Mouse (Mus musculus) heart, embryonic 15.5 days (tissue): ENCODE measurements at regions not wholly inside any gene's neighbourhood (a gene's known extent, or its start where the extent isn't known, plus 50 kb on each side); places are given as distances from the start of the nearest gene placed in this dataset.

Experiments
- ATAC-seq: fragments of 200-750 bp; cut with Nextera tagmentation; replicated peaks from 2 replicates; pipeline ENCODE4 v1.8.0; 2017; ENCODE audit warnings: low read depth, moderate TSS enrichment; ENCODE audit not compliant: insufficient number of reproducible peaks, insufficient read depth, low FRiP score
- H3K27ac ChIP-seq: fragments of 300-500 bp; sonication (generic); 2 replicates; pipeline ENCODE4 v1.5.1; 2015; ENCODE audit warnings: mild to moderate bottlenecking, inconsistent platforms
- H3K27me3 ChIP-seq: fragments of 300-500 bp; sonication (generic); 2 replicates; pipeline ENCODE4 v1.6.1; 2015; ENCODE audit warnings: inconsistent platforms
- H3K36me3 ChIP-seq: fragments of 300-500 bp; sonication (generic); 2 replicates; pipeline ENCODE4 v1.6.1; 2015; ENCODE audit warnings: mild to moderate bottlenecking, inconsistent platforms
- H3K4me1 ChIP-seq: fragments of 300-500 bp; sonication (generic); replicated peaks from 2 replicates; pipeline ENCODE4 v1.6.1; 2015; ENCODE audit warnings: inconsistent platforms
- H3K4me2 ChIP-seq: fragments of 300-500 bp; sonication (generic); 2 replicates; pipeline ENCODE4 v1.6.1; 2015; ENCODE audit warnings: inconsistent platforms, mild to moderate bottlenecking, moderate library complexity
- H3K4me3 ChIP-seq: fragments of 300-500 bp; sonication (generic); 2 replicates; pipeline ENCODE4 v1.5.1; 2015; ENCODE audit warnings: mild to moderate bottlenecking, inconsistent platforms
- H3K9ac ChIP-seq: fragments of 300-500 bp; sonication (generic); 2 replicates; pipeline ENCODE4 v1.6.1; 2015; ENCODE audit warnings: mild to moderate bottlenecking, inconsistent platforms
- H3K9me3 ChIP-seq: fragments of 300-500 bp; sonication (generic); replicated peaks from 2 replicates; pipeline ENCODE4 v1.6.1; 2016; ENCODE audit warnings: inconsistent platforms
- WGBS: fragments of 180-500 bp; shearing (Covaris S2); methylation state at CpG from one replicate; pipeline ENCODE4 v1.1.7; 2015; ENCODE audit warnings: mixed read lengths; 5-methylcytosine and 5-hydroxymethylcytosine counted together

- H3K4me1 ChIP-seq = peaks cover 2% of the 10 kb centered on the region
- no peak overlapping the region for H3K9ac ChIP-seq
- H3K27ac ChIP-seq = no peak overlapping the region
- no peak overlapping the region for H3K4me3 ChIP-seq
- H3K4me2 ChIP-seq = no peak overlapping the region
- H3K36me3 ChIP-seq = no peaks in the 10 kb centered on the region
- H3K9me3 ChIP-seq = no peaks in the 10 kb centered on the region
- no peak for ATAC-seq
- H3K27me3 ChIP-seq = no peaks in the 10 kb centered on the region
- 81% methylated on average over 4 of the region's 4 CpGs for WGBS
Observed at GRCm38 (mm10) chr10:56962096-56962807, 523.9 kb upstream of the Hsf2 start.

DNA sequence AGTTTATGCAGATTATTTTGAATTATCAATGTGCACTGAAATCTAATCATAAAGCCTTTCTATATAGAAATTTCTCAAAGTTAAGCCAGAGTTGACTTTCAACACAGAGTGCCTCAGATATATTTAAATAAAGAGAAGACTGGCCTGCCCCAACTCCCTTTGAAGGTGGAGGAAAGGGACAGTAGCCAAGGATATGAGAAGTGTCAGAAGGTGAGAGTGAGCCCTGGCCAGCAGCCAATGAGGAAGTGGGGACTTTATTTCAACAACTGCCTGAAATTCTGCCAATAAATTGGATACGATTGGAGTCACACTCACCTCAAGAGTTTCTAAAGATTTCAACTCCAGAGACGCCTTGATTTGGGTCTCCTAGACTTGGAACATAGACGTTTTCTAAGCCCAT, 523.0 kb upstream of the Hsf2 start:
- no peaks in the 10 kb centered on the region for H3K36me3 ChIP-seq
- no peaks in the 10 kb centered on the region for H3K9me3 ChIP-seq
- no peak overlapping the region for H3K4me2 ChIP-seq
- ATAC-seq = no peak
- H3K9ac ChIP-seq = no peak overlapping the region
- H3K27ac ChIP-seq = no peak overlapping the region
- no peaks in the 10 kb centered on the region for H3K27me3 ChIP-seq
- peaks cover 2% of the 10 kb centered on the region for H3K4me1 ChIP-seq
- WGBS = 24% methylated on average over 3 of the region's 3 CpGs
- H3K4me3 ChIP-seq = no peak overlapping the region

DNA sequence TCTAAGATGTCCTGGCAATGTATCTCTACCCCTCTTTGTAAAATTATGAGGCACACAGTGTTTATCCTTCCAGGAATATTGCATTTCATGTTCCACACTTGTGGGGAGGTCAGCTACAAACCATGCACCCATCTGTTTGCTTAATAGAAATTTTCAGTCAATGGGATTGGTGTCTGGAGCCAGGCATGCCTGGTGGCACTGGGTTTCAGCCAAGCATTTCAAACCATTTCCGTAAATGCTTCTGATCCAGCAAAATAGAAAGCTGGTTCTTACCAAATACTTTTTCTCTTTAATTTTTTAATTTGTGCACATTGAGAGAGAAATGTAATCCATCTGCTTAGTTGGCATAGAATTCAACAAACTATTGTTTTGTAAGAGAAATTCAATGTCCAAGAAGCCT, 517.3 kb upstream of the Hsf2 start:
- no peak overlapping the region for H3K4me2 ChIP-seq
- H3K27ac ChIP-seq = no peak overlapping the region
- no peak overlapping the region for H3K4me3 ChIP-seq
- H3K9me3 ChIP-seq = no peaks in the 10 kb centered on the region
- ATAC-seq = no peak
- no peaks in the 10 kb centered on the region for H3K36me3 ChIP-seq
- no peaks in the 10 kb centered on the region for H3K4me1 ChIP-seq
- H3K27me3 ChIP-seq = no peaks in the 10 kb centered on the region
- no peak overlapping the region for H3K9ac ChIP-seq
- WGBS = 89% methylated on average over 1 of the region's 1 CpGs

DNA sequence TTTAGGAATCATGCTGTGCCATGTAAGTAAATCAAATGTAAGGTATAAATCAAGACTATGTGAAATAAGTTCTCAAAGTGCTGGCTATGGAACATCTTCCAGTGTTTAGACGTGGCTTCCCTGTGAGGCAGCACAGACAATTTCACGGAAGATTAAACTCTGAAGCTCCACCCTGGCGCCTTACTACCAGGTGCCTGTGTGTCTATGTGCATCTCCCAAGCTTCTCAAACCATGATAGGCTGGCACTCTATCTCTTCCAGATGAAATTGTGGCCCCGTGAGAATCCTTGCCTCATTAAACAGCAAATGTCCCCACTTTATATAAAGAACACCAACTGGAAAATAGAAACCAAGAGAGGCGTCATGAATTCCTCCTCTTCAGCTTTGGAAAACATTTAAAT, 511.4 kb upstream of the Hsf2 start:
- H3K4me2 ChIP-seq = no peak overlapping the region
- no peak overlapping the region for H3K27ac ChIP-seq
- H3K4me1 ChIP-seq = peaks cover 4% of the 10 kb centered on the region; the same call in 1 of the 2 replicates
- H3K4me3 ChIP-seq = no peak overlapping the region
- no peaks in the 10 kb centered on the region for H3K36me3 ChIP-seq
- ATAC-seq = no peak
- H3K9ac ChIP-seq = no peak overlapping the region
- H3K9me3 ChIP-seq = no peaks in the 10 kb centered on the region
- 87% methylated on average over 5 of the region's 5 CpGs for WGBS
- no peaks in the 10 kb centered on the region for H3K27me3 ChIP-seq

DNA sequence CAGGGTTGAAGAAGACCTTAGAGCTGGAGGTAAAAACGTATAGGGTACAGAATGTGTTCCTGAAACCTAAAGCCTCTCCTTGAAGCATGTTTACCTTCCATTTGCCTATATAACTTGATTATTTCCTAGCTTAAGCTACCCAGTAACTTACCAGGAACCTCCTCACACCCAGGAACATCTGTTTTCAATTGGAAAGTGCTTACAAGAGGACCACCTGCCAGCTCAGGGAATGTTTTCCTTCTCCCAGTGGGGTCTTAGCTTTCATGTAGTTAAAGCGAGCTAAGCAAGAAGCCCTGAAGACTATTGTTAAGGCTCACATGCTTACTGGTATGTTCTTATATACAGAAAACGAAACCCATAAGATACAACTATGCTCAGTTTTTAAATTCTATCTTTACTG, 506.6 kb upstream of the Hsf2 start:
- H3K27ac ChIP-seq = peak overlapping the region; percentile 80; the same call in 1 of the 2 replicates
- no peaks in the 10 kb centered on the region for H3K9me3 ChIP-seq
- no peak overlapping the region for H3K9ac ChIP-seq
- no peak overlapping the region for H3K4me2 ChIP-seq
- H3K4me1 ChIP-seq = peaks cover 13% of the 10 kb centered on the region
- H3K36me3 ChIP-seq = no peaks in the 10 kb centered on the region
- no peak for ATAC-seq
- 49% methylated on average over 3 of the region's 3 CpGs for WGBS
- H3K4me3 ChIP-seq = no peak overlapping the region
- H3K27me3 ChIP-seq = no peaks in the 10 kb centered on the region

GRCm38 (mm10) chr10:56980821-56981220, 505.4 kb upstream of the Hsf2 start:
- no peak overlapping the region for H3K9ac ChIP-seq
- peak overlapping the region; percentile 80 for H3K27ac ChIP-seq
- no peaks in the 10 kb centered on the region for H3K36me3 ChIP-seq
- WGBS = 17% methylated on average over 3 of the region's 3 CpGs
- no peaks in the 10 kb centered on the region for H3K27me3 ChIP-seq
- peak; percentile 98 for ATAC-seq
- H3K9me3 ChIP-seq = no peaks in the 10 kb centered on the region
- H3K4me3 ChIP-seq = no peak overlapping the region
- no peak overlapping the region for H3K4me2 ChIP-seq
- H3K4me1 ChIP-seq = peaks cover 13% of the 10 kb centered on the region

DNA sequence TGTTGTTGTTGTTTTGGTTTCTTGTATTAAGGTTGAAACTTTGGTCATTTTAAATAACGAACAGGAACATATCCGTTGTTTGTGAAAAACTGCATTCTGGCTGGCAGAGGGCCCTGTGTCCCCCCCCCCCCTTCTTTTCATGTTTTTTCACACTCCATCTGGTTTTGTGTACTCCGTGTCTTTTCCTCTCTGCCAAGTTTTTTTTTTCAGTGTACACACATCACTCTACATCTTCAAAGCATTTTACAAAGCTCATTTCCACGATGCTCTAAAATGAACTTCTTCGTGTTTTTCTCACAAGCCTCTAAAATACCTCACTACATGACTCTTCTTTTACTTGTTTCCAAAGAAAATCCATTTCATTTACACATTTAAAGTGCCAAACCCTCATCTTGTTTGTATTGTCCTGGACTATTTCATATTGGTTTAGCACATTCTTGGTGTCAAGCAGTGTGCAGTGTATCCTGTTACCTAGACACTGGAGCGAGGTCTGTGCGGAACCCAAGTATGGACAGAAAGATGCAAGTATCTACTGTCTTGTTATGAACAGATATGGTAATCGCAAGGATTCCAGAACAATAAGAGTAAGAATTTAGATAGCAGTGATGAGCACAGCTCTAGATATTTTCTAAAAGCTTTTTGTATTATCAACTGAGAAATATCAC, 503.5 kb upstream of the Hsf2 start:
- H3K27me3 ChIP-seq = no peaks in the 10 kb centered on the region
- H3K36me3 ChIP-seq = no peaks in the 10 kb centered on the region
- peaks cover 13% of the 10 kb centered on the region for H3K4me1 ChIP-seq
- H3K4me2 ChIP-seq = no peak overlapping the region
- 73% methylated on average over 8 of the region's 8 CpGs for WGBS
- no peak for ATAC-seq
- no peak overlapping the region for H3K9ac ChIP-seq
- H3K4me3 ChIP-seq = no peak overlapping the region
- no peaks in the 10 kb centered on the region for H3K9me3 ChIP-seq
- no peak overlapping the region for H3K27ac ChIP-seq

DNA sequence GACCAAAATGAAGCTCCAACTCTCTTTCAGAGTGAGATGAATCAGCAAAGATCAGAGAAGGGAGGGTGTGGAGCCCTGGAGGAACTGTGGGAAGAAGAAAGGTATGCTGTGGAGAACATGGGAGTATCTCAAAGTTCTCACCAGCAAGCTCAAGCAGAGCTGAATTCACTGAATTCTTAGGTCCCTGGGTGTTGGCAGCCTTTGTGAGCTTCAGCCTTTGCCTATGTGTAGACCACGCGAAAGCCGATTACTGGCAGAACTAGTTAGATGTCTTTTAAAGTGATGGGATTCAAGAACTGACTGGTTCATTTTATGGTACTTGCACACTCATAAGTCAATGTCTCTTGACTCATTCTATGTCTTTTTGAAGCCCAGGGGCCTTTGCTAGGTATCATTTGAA, 491.2 kb upstream of the Hsf2 start:
- no peak overlapping the region for H3K27ac ChIP-seq
- 89% methylated on average over 3 of the region's 3 CpGs for WGBS
- no peaks in the 10 kb centered on the region for H3K36me3 ChIP-seq
- H3K4me1 ChIP-seq = no peaks in the 10 kb centered on the region
- no peaks in the 10 kb centered on the region for H3K27me3 ChIP-seq
- no peak overlapping the region for H3K4me2 ChIP-seq
- no peak overlapping the region for H3K9ac ChIP-seq
- H3K9me3 ChIP-seq = no peaks in the 10 kb centered on the region
- H3K4me3 ChIP-seq = no peak overlapping the region
- no peak for ATAC-seq

GRCm38 (mm10) chr10:57000892-57001722, 485.1 kb upstream of the Hsf2 start:
- Histone ChIP-seq H3K9me3 (no peaks in the 10 kb centered on the region), H3K27ac (no peak overlapping the region), H3K9ac (no peak overlapping the region), H3K4me3 (0 out of 2 replicates have a peak overlapping the region, but pooled peaks have one; percentile 10), H3K4me2 (peak overlapping the region; percentile 43; the same call in 1 of the 2 replicates), H3K27me3 (no peaks in the 10 kb centered on the region), H3K36me3 (no peaks in the 10 kb centered on the region), H3K4me1 (no peaks in the 10 kb centered on the region; the same call in 1 of the 2 replicates)
- ATAC-seq = peak; percentile 39; the same call in 1 of the 2 replicates
- WGBS = 24% methylated on average over 16 of the region's 16 CpGs

DNA sequence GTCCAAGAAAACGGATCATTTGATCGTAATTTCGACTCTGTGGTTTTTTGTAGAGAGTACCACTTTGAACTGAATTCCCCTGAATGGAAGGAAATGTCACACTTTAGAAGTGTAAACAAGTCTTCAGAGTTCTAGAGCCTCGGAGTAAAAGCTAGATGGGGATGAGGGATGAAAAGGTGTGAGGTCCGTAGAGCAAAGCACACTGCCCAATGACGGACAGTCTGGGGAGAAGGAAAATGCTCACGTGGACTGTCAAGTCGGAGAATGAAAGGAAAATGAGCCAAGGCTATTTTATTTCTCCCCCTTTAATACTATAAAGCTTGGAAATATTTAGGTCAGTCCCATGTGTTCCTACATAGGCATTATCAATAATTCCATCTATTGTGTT, 484.5 kb upstream of the Hsf2 start:
- no peaks in the 10 kb centered on the region for H3K9me3 ChIP-seq
- H3K9ac ChIP-seq = no peak overlapping the region
- no peaks in the 10 kb centered on the region for H3K36me3 ChIP-seq
- no peaks in the 10 kb centered on the region; the same call in 1 of the 2 replicates for H3K4me1 ChIP-seq
- ATAC-seq = no peak
- peak overlapping the region; percentile 43; the same call in 1 of the 2 replicates for H3K4me2 ChIP-seq
- H3K4me3 ChIP-seq = no peak overlapping the region
- no peak overlapping the region for H3K27ac ChIP-seq
- H3K27me3 ChIP-seq = no peaks in the 10 kb centered on the region
- 63% methylated on average over 8 of the region's 8 CpGs for WGBS

DNA sequence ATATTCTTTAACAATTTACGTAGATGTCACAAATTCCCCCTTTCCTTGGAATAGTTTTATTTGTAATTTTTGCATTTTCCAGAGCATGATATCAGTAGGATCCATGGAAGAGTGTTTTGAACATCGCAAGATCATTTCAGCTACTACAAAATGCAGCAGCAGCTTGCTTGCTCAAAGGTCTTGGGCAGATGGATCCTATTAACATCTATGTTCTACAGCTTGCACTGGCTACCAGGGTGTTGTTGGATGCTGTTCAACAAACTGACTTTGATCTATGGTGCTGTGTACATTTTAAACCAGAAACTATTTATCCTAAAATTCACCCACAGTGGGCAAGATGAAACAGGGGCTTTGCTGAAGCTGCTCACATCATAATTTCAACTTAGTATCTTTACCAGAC, 448.5 kb upstream of the Hsf2 start:
- H3K4me1 ChIP-seq = no peaks in the 10 kb centered on the region
- no peaks in the 10 kb centered on the region for H3K9me3 ChIP-seq
- no peaks in the 10 kb centered on the region for H3K36me3 ChIP-seq
- ATAC-seq = no peak
- WGBS = 83% methylated on average over 2 of the region's 2 CpGs
- H3K4me3 ChIP-seq = no peak overlapping the region
- H3K4me2 ChIP-seq = no peak overlapping the region
- H3K27me3 ChIP-seq = no peaks in the 10 kb centered on the region
- H3K27ac ChIP-seq = no peak overlapping the region
- H3K9ac ChIP-seq = no peak overlapping the region
